Mouse (Mus musculus) kidney, postnatal 36 days (tissue): ENCODE data around the gene Pum3.
"Not testable (repeated sequence)": the region's sequence is repeated elsewhere in the genome, so short reads cannot be mapped to it uniquely, and the experiment has no call there.

Experiments
- DNase-seq, 2 experiments: peaks; one replicate each; pipeline ENCODE4 v3.0.0; 2021 to 2022; ENCODE audit warnings: mixed read lengths in 2 of 2

The Pum3 gene

DNA sequence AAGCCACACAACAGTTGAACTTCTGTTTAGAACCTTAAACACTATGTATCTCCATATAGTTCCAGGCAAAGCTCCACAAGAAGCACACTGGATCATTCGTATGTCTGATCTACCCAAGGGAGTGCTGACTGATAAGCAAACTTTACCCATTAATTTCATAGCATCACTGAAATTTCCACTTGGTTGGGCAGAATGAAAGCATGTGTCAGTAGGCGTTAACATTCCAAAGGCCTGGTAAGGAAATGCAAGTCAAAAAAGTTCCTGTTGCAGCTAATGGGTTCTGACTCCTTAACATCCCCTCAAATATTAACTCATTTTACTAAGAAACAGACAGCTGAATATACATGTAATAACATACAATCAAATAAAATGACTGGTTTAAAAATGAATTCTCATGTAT lies 37.2 kb downstream of the Pum3 start:
- DNase-seq: no peak

GRCm38 (mm10) chr19:27391344-27391743 lies 38.3 kb downstream of the Pum3 start:
- no peak for DNase-seq

DNA sequence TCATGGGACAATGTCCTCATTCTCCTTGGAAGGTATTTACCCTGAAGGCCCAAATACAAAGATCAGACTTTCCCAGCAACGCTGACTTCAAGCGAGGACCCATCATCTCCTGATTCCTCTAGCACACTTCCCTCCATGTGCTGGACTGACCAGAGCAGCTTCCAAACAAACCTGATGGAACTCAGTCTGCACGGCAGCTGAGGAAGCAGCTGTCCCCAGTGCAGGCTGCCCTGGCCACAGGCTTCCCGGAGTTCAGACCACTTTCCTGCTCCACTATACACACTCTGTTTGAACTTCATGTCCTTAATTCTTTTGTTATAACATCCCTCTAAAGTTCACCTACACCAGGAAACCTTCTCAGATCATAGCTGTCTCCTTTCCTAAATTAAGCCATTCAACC lies 40.1 kb downstream of the Pum3 start:
- not testable (repeated sequence) for DNase-seq

- no peak for DNase-seq
These were observed 44.3 kb downstream of the Pum3 start for GRCm38 (mm10) chr19:27385304-27385703.

GRCm38 (mm10) chr19:27383266-27383665 lies 46.4 kb downstream of the Pum3 start:
- no peak for DNase-seq

DNA sequence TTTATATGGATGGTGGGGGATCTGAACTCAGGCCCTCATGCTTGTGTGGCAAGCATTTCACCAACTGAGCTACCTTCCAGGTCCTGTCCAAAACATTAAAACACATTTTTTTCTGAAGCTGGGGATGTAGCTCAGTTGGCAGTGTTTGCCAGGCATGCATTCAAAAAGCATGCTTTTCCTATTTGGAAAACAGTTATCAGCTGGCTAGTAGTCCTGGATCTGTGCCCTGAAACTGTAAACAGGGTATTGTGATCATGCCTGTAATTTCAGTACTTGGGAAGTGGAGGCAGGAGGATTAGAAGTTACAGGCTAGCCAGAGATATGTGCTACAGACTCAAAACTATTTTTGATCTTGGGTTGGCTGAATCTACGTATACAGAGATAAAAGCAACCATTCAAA lies 47.5 kb downstream of the Pum3 start:
- DNase-seq: no peak

- DNase-seq: no peak
These were observed 49.8 kb downstream of the Pum3 start for GRCm38 (mm10) chr19:27379712-27380401.

DNA sequence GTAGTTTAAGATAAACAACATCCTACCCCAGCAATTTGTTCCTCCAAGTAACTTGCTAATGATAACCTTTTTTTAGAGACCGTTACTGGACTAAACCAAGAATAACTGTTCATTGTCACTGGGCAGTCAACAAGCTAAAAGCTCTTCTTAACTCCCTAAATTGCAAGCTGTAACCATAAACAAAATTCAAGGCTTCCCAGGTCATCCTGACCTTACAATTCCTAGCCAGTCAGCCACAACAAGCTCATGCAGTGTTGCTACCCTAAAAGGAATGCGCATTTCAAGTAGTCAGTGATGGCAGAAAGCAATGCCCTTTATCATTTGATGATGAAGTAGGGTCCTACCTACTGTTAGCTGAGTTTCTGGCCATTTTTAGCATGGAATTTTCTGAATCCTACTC lies 58.8 kb downstream of the Pum3 start:
- no peak for DNase-seq

DNA sequence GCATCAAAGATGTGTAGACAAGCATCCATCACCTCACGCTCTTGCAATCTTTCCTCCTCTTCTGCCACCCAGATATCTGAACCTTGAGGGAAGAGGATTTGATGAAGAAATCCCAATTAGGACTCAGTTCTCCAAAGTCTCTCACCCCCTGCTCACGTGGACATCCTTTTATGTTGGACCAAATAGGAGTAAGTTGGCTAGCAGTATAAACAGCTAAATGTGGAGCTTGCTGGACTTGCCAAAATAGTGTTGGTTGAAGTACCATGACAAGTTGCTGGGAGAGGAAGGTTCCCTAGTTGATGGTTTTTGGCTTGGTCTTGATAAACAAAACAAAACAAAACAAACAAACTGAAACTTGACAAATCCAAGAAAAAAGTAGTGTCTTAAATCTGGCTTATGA lies 59.5 kb downstream of the Pum3 start:
- no peak for DNase-seq

GRCm38 (mm10) chr19:27369461-27370135 lies 60.0 kb downstream of the Pum3 start:
- DNase-seq: no peak

DNA sequence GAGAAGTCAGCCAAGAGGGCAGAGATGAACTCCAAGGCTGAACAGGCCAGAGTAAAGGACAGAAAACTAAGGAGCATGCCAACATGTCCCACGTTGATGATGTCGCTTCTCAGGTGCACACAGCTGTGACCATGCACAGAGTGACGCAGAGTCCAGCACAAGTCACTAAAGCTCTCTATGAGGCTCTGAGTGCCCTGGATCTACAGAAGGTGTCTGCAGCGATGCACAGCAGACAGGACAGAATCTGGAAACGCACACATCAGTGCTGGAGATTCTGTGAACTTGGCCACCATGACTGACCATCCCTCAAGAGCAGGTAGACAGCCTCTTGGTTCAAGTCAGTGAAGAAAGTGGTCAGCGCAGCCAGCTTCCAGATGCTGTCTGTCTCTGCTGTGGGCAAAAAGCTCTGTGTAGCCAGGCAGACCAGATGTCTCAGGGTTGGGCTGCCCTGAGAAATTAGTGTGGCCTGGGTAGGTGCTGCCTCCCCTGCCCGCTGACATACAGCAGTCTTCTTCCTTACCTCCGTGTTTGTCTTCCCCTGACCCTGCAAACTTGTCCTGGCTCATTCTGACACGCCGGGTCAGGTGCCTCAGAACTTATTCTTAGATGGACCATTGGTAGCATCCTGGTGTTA lies 63.4 kb downstream of the Pum3 start:
- no peak for DNase-seq

DNA sequence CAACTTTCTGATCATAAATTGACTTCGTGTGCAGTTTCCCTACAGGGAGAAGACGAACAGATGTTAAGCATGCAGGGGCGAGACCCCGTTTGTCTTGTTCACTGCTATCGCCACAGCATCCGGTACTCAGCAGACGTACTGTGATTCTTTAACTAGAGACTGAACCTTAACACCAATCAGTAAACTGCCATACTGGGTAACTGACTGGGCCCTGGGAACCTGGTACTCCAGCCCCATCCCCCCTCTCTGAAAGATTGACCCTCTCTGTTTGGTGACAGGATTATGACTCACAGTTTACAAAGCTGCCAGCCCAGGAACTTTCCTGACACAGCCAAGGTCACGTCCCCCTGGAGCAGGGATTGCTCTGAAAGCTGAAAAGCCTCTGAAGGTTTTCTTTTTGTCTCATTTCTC lies 65.1 kb downstream of the Pum3 start:
- DNase-seq: peak; percentile 37

- DNase-seq: no peak
These were observed 65.7 kb downstream of the Pum3 start for GRCm38 (mm10) chr19:27363891-27364290.

GRCm38 (mm10) chr19:27360381-27360780 lies 69.2 kb downstream of the Pum3 start:
- no peak for DNase-seq

DNA sequence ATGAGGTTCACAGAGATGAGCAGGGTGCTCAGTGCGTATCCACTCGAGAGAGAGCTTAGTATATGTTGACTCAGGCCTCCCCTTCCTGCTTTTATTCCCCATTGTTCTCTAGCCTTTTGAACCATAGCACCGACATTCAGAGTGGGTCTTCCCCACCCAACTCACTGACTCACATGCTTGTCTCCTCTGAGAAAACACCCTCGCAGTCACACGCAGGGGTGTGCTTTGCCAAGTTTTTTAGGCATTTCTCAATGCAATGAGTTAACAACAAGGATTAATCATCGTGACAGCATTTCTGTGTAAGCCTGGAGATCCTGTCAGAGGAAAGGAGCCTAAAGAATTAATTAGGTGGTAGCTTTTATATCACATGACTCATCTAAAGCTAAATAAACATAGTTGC lies 77.9 kb downstream of the Pum3 start:
- no peak for DNase-seq

- DNase-seq: peak; percentile 60 to 78
These were observed 83.1 kb downstream of the Pum3 start for GRCm38 (mm10) chr19:27346501-27346900.
